Mouse (Mus musculus): ENCODE results near the gene Adamts1. TPM values are rescaled to one million over a fixed set of nuclear protein-coding genes. Genes with fewer than 3 reads are reported as not detected.
A peak's percentile ranks its signal among the peaks of the same experiment; 100 is the strongest.

The Adamts1 gene
- polyA plus RNA-seq, 1 experiment from 2014 or later: 6.3 TPM

GRCm38 (mm10) chr16:85765167-85765566 is 37.7 kb downstream of the Adamts1 start:
- WGBS (ENCODE audit: insufficient replicate concordance): 68% methylated on average over 6 of the region's 6 CpGs
- Histone ChIP-seq H3K9ac (no peak overlapping the region), H3K4me1 (replicated peaks) (no peaks in the 10 kb centered on the region), H3K27me3 (no peaks in the 10 kb centered on the region), H3K27ac (replicated peaks) (no peak overlapping the region), H3K9me3 (replicated peaks) (no peaks in the 10 kb centered on the region), H3K4me2 (no peak overlapping the region), H3K4me3 (replicated peaks) (no peak overlapping the region), H3K36me3 (replicated peaks) (no peaks in the 10 kb centered on the region)
- no peak for ATAC-seq (ENCODE audit: insufficient read depth)

GRCm38 (mm10) chr16:85762052-85762665 is 40.8 kb downstream of the Adamts1 start:
- ATAC-seq (ENCODE audit: insufficient read depth): no peak
- Histone ChIP-seq H3K4me2 (no peak overlapping the region), H3K9me3 (replicated peaks) (no peaks in the 10 kb centered on the region), H3K4me1 (replicated peaks) (no peaks in the 10 kb centered on the region), H3K9ac (no peak overlapping the region), H3K27ac (replicated peaks) (no peak overlapping the region), H3K4me3 (replicated peaks) (no peak overlapping the region), H3K36me3 (replicated peaks) (no peaks in the 10 kb centered on the region), H3K27me3 (no peaks in the 10 kb centered on the region)
- 64% methylated on average over 10 of the region's 10 CpGs for WGBS (ENCODE audit: insufficient replicate concordance)

GRCm38 (mm10) chr16:85760961-85761580 is 41.8 kb downstream of the Adamts1 start:
- no peak overlapping the region for H3K9ac ChIP-seq
- 49% methylated on average over 7 of the region's 7 CpGs for WGBS (ENCODE audit: insufficient replicate concordance)
- H3K4me2 ChIP-seq: no peak overlapping the region
- H3K4me3 ChIP-seq (replicated peaks): no peak overlapping the region
- no peak overlapping the region for H3K27ac ChIP-seq (replicated peaks)
- no peaks in the 10 kb centered on the region for H3K9me3 ChIP-seq (replicated peaks)
- ATAC-seq (ENCODE audit: insufficient read depth): no peak
- no peaks in the 10 kb centered on the region for H3K36me3 ChIP-seq (replicated peaks)
- H3K4me1 ChIP-seq (replicated peaks): no peaks in the 10 kb centered on the region
- no peaks in the 10 kb centered on the region for H3K27me3 ChIP-seq

- Histone ChIP-seq H3K4me3 (replicated peaks) (no peak overlapping the region), H3K27ac (replicated peaks) (no peak overlapping the region), H3K9me3 (replicated peaks) (no peaks in the 10 kb centered on the region), H3K4me1 (replicated peaks) (no peaks in the 10 kb centered on the region), H3K4me2 (no peak overlapping the region), H3K27me3 (no peaks in the 10 kb centered on the region), H3K9ac (no peak overlapping the region), H3K36me3 (replicated peaks) (no peaks in the 10 kb centered on the region)
- ATAC-seq (ENCODE audit: insufficient read depth): 0 out of 2 replicates have a peak, but pooled peaks have one; percentile 15
- WGBS (ENCODE audit: insufficient replicate concordance): 47% methylated on average over 14 of the region's 14 CpGs
Measured at GRCm38 (mm10) chr16:85756101-85756819, 46.7 kb downstream of the Adamts1 start.

- no peaks in the 10 kb centered on the region for H3K4me1 ChIP-seq (replicated peaks)
- no peak overlapping the region for H3K9ac ChIP-seq
- H3K4me3 ChIP-seq (replicated peaks): no peak overlapping the region
- H3K27me3 ChIP-seq: no peaks in the 10 kb centered on the region
- H3K9me3 ChIP-seq (replicated peaks): no peaks in the 10 kb centered on the region
- H3K27ac ChIP-seq (replicated peaks): no peak overlapping the region
- no peak for ATAC-seq (ENCODE audit: insufficient read depth)
- no peak overlapping the region for H3K4me2 ChIP-seq
- no peaks in the 10 kb centered on the region for H3K36me3 ChIP-seq (replicated peaks)
- WGBS (ENCODE audit: insufficient replicate concordance): 57% methylated on average over 6 of the region's 6 CpGs
Measured at GRCm38 (mm10) chr16:85749335-85749734, 53.6 kb downstream of the Adamts1 start.

GRCm38 (mm10) chr16:85747589-85748360 is 55.1 kb downstream of the Adamts1 start:
- Histone ChIP-seq H3K27ac (replicated peaks) (no peak overlapping the region), H3K9ac (no peak overlapping the region), H3K4me1 (replicated peaks) (no peaks in the 10 kb centered on the region), H3K36me3 (replicated peaks) (no peaks in the 10 kb centered on the region), H3K4me3 (replicated peaks) (no peak overlapping the region), H3K4me2 (no peak overlapping the region), H3K9me3 (replicated peaks) (no peaks in the 10 kb centered on the region), H3K27me3 (no peaks in the 10 kb centered on the region)
- 71% methylated on average over 16 of the region's 16 CpGs for WGBS (ENCODE audit: insufficient replicate concordance)
- ATAC-seq (ENCODE audit: insufficient read depth): no peak

- Histone ChIP-seq H3K27me3 (no peaks in the 10 kb centered on the region), H3K4me2 (no peak overlapping the region), H3K4me1 (replicated peaks) (no peaks in the 10 kb centered on the region), H3K9ac (no peak overlapping the region), H3K27ac (replicated peaks) (no peak overlapping the region), H3K9me3 (replicated peaks) (no peaks in the 10 kb centered on the region), H3K4me3 (replicated peaks) (no peak overlapping the region), H3K36me3 (replicated peaks) (no peaks in the 10 kb centered on the region)
- WGBS (ENCODE audit: insufficient replicate concordance): 53% methylated on average over 3 of the region's 3 CpGs
- no peak for ATAC-seq (ENCODE audit: insufficient read depth)
Measured at GRCm38 (mm10) chr16:85746386-85746785, 56.5 kb downstream of the Adamts1 start.

Other genes with a start within 250 kb of the Adamts1 start
- gene Cyyr1, start 249.7 kb downstream of the Adamts1 start, polyA plus RNA-seq (2015; fragmentation: Nextera tagmentation; extraction: Ambion mirVana): 0.52 and 0.59 TPM in 2 replicates
- 0.37 and 0.46 TPM in 2 replicates for gene Adamts5, start 98.7 kb upstream of the Adamts1 start, polyA plus RNA-seq (2015; fragmentation: Nextera tagmentation; extraction: Ambion mirVana)

Measured in liver, embryonic 15.5 days (tissue).